Mouse (Mus musculus) CH12.LX (cell line): ENCODE measurements around the gene Lin28a.

ENCODE experiments used
- BHLHE40 ChIP-seq: IDR thresholded peaks from 2 replicates; pipeline ENCODE4 v1.6.1; 2011; ENCODE audit warnings: mild to moderate bottlenecking, low read depth, low read length, improper control_type of control experiment
- CHD2 ChIP-seq: IDR thresholded peaks from 2 replicates; pipeline ENCODE4 v1.6.1; 2011; ENCODE audit warnings: low read length, improper control_type of control experiment
- CTCF ChIP-seq, 2 experiments: IDR thresholded peaks in 1 of 2; conservative IDR thresholded peaks in 1 of 2; 2 replicates each; pipeline ENCODE4 v1.5.1; 2011 to 2012; ENCODE audit warnings: low read depth in 2 of 2, low read length in 2 of 2, improper control_type of control experiment in 1 of 2, inconsistent platforms in 1 of 2, mild to moderate bottlenecking in 1 of 2, moderate library complexity in 1 of 2
- E2F4 ChIP-seq: IDR thresholded peaks from 2 replicates; pipeline ENCODE4 v1.6.1; 2011; ENCODE audit warnings: low read depth, low read length, improper control_type of control experiment; ENCODE audit not compliant: insufficient replicate concordance
- EP300 ChIP-seq: IDR thresholded peaks from 2 replicates; pipeline ENCODE4 v1.6.1; 2011; ENCODE audit warnings: low read length, improper control_type of control experiment
- JUN ChIP-seq: IDR thresholded peaks from 2 replicates; pipeline ENCODE4 v1.6.1; 2011; ENCODE audit warnings: low read depth, mild to moderate bottlenecking, low read length, improper control_type of control experiment, moderate library complexity; ENCODE audit not compliant: insufficient read depth
- KAT2A ChIP-seq: IDR thresholded peaks from 2 replicates; pipeline ENCODE4 v1.6.1; 2012; ENCODE audit warnings: low read length, improper control_type of control experiment, inconsistent platforms; ENCODE audit not compliant: insufficient replicate concordance
- MAFK ChIP-seq: IDR thresholded peaks from 2 replicates; pipeline ENCODE4 v1.6.1; 2011; ENCODE audit warnings: low read length, improper control_type of control experiment; ENCODE audit not compliant: insufficient replicate concordance
- MAZ ChIP-seq: IDR thresholded peaks from 2 replicates; pipeline ENCODE4 v1.6.1; 2012; ENCODE audit warnings: low read depth, mild to moderate bottlenecking, inconsistent platforms, low read length, improper control_type of control experiment, moderate library complexity
- POLR2A ChIP-seq: IDR thresholded peaks from 2 replicates; pipeline ENCODE4 v1.6.1; 2011; ENCODE audit warnings: low read depth, mild to moderate bottlenecking, improper control_type of control experiment, low read length
- RAD21 ChIP-seq: IDR thresholded peaks from 2 replicates; pipeline ENCODE4 v1.6.1; 2011; ENCODE audit warnings: low read depth, mild to moderate bottlenecking, low read length, improper control_type of control experiment, moderate library complexity
- ZKSCAN1 ChIP-seq: IDR thresholded peaks from 2 replicates; pipeline ENCODE4 v1.6.1; 2012; ENCODE audit warnings: low read depth, inconsistent platforms, low read length, improper control_type of control experiment, borderline replicate concordance
- ZNF384 ChIP-seq: IDR thresholded peaks from 2 replicates; pipeline ENCODE4 v1.6.1; 2012; ENCODE audit warnings: low read depth, low read length, improper control_type of control experiment, inconsistent platforms

DNA sequence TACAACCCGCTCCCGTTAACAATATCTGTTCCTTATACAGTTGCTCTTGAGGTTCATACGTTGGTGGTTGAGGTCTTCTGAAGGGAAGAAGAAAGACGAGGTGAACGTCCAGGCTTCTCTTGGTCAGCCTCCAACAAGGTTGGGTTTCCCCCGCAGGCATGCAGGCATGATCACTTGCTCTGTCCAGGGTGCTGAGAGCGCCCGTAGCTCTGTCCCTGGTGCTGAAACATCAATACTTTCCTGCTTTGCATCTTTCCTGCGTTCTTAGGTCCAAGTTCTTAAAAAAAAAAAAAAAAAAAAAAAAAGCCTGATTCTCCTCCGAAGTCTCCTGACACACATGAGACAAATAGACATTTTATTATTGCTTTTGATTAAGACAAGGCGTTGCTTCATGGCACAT, 2.0 kb upstream of the Lin28a start:
- TF ChIP-seq MAFK: no peak
- no peak for TF ChIP-seq EP300
- TF ChIP-seq POLR2A: no peak
- no peak for TF ChIP-seq JUN
- TF ChIP-seq E2F4: no peak
- no peak for TF ChIP-seq KAT2A
- TF ChIP-seq CHD2: no peak
- TF ChIP-seq MAZ: no peak
- no peak for TF ChIP-seq ZNF384
- no peak for TF ChIP-seq RAD21
- TF ChIP-seq CTCF (conservative IDR thresholded peaks at IDR 0.05 in 1 of 2, IDR thresholded peaks at IDR 0.05 in 1 of 2; ENCODE audit: low read depth in 2 of 2, low read length in 2 of 2): no peak
- TF ChIP-seq BHLHE40: no peak
- TF ChIP-seq ZKSCAN1: no peak
